ENCODE assay signal across 9 mouse cellular contexts in genomic region chr16:5884746-5885689, GRCm38 (mm10). TPM values are rescaled to one million over a fixed set of nuclear protein-coding genes. Genes with fewer than 3 reads are reported as not detected.
A peak's percentile ranks its signal among the peaks of the same experiment; 100 is the strongest.
DNase-seq lines count a peak whose midpoint lies in the region; ATAC-seq lines count a peak whose summit lies in the region.
"Had no signal": no experiment of that assay in that cellular context is flagged by ENCODE, and none has a peak within 500 bp of the region (broad histone marks: within the 10 kb centered on the region; RNA-seq: fewer than 3 reads in every experiment).

TSS of gene Rbfox1 (plus strand) at chr16:5885355.

- WGBS in kidney, embryonic 14.5 days = 1% methylated on average over 68 of the region's 69 CpGs
- WGBS in hindbrain, embryonic 12.5 days = under 1% methylated on average over 69 of the region's 69 CpGs
- WGBS in limb, embryonic 11.5 days = under 1% methylated on average over 66 of the region's 69 CpGs

- H3K27me3 ChIP-seq in kidney, embryonic 14.5 days (ENCODE audit: control insufficient read depth, insufficient read depth, low read length) = peaks cover 37% of the 10 kb centered on the region
- peaks cover 40% of the 10 kb centered on the region for H3K27me3 ChIP-seq in hindbrain, embryonic 12.5 days
- H3K27me3 ChIP-seq in limb, embryonic 11.5 days (ENCODE audit: control insufficient read depth, insufficient read depth, low read length) = peaks cover 30% of the 10 kb centered on the region

- peak within 1 kb of the TSS; percentile 34 for H3K4me2 ChIP-seq in kidney, embryonic 14.5 days (replicated peaks; ENCODE audit: low read depth, low read length)
- peak within 1 kb of the TSS; percentile 84 for H3K4me2 ChIP-seq in hindbrain, embryonic 12.5 days (replicated peaks)
- H3K4me2 ChIP-seq in limb, embryonic 11.5 days (ENCODE audit: low read depth, severe bottlenecking) = peak within 1 kb of the TSS; percentile 33

- peak within 1 kb of the TSS; percentile 22 for H3K4me3 ChIP-seq in kidney, embryonic 14.5 days (ENCODE audit: low read length)
- H3K4me3 ChIP-seq in hindbrain, embryonic 12.5 days = peak within 1 kb of the TSS; percentile 49
- H3K4me3 ChIP-seq in limb, embryonic 11.5 days (ENCODE audit: low read depth, low read length) = no peak within 1 kb of the TSS; the same call in 1 of the 2 replicates
- H3K4me3 ChIP-seq: erythroblast, embryonic 14.5 days had no signal

- DNase-seq in kidney, adult 8-10 months = no peak
- peak; percentile 80 to 83 for DNase-seq in cerebellum, postnatal 10 days
- peak; percentile 43 to 49 for DNase-seq in frontal cortex, postnatal 25 days (ENCODE audit: low spot score in 2 of 2)
- DNase-seq in limb, embryonic 11.5 days (ENCODE audit: low spot score) = peak; percentile 23
- peak; percentile 74 for DNase-seq in right cerebral cortex, postnatal 4 days
- no peak for DNase-seq in urinary bladder, postnatal 10 days (ENCODE audit: low spot score)

- no peaks in the 10 kb centered on the region for H3K36me3 ChIP-seq in kidney, embryonic 14.5 days (ENCODE audit: control insufficient read depth, insufficient read depth, low read length)
- no peaks in the 10 kb centered on the region for H3K36me3 ChIP-seq in hindbrain, embryonic 12.5 days
- no peaks in the 10 kb centered on the region for H3K36me3 ChIP-seq in limb, embryonic 11.5 days (ENCODE audit: control insufficient read depth, insufficient read depth, low read length)

- no peak within 1 kb of the TSS for H3K27ac ChIP-seq in kidney, embryonic 14.5 days (ENCODE audit: low read depth, low read length)
- H3K27ac ChIP-seq in hindbrain, embryonic 12.5 days = no peak within 1 kb of the TSS
- no peak within 1 kb of the TSS for H3K27ac ChIP-seq in limb, embryonic 11.5 days (replicated peaks; ENCODE audit: low read depth, low read length)

- H3K9me3 ChIP-seq in kidney, embryonic 14.5 days (ENCODE audit: control insufficient read depth, low read length) = no peaks in the 10 kb centered on the region
- H3K9me3 ChIP-seq in hindbrain, embryonic 12.5 days (replicated peaks) = no peaks in the 10 kb centered on the region
- no peaks in the 10 kb centered on the region for H3K9me3 ChIP-seq in limb, embryonic 11.5 days (ENCODE audit: control insufficient read depth, low read length)

- H3K9ac ChIP-seq in kidney, embryonic 14.5 days (ENCODE audit: low read depth, low read length) = no peak within 1 kb of the TSS
- peak within 1 kb of the TSS; percentile 58 for H3K9ac ChIP-seq in hindbrain, embryonic 12.5 days
- H3K9ac ChIP-seq in limb, embryonic 11.5 days (ENCODE audit: low read length) = no peak within 1 kb of the TSS

- ATAC-seq in kidney, embryonic 14.5 days (ENCODE audit: low FRiP score, low TSS enrichment) = no peak
- ATAC-seq in hindbrain, embryonic 12.5 days (ENCODE audit: low FRiP score) = peak; percentile 57
- ATAC-seq in limb, embryonic 11.5 days (ENCODE audit: insufficient number of reproducible peaks, low FRiP score, low TSS enrichment, low read depth) = no peak

- no peaks in the 10 kb centered on the region for H3K4me1 ChIP-seq in kidney, embryonic 14.5 days (ENCODE audit: control insufficient read depth, insufficient read depth, low read length)
- H3K4me1 ChIP-seq in hindbrain, embryonic 12.5 days = peaks cover 10% of the 10 kb centered on the region; the same call in 1 of the 2 replicates
- no peaks in the 10 kb centered on the region for H3K4me1 ChIP-seq in limb, embryonic 11.5 days (ENCODE audit: control insufficient read depth, insufficient read depth, low read length)

RNA-seq across cellular contexts. Expression of gene Rbfox1, which starts in this region (rescaled TPM):
- 6.7 and 7.5 TPM in 2 replicates for polyA plus RNA-seq in kidney, embryonic 14.5 days (2014; fragmentation: Nextera tagmentation; extraction: Ambion mirVana)
- 50.1 and 58.9 TPM in 2 replicates for polyA plus RNA-seq in hindbrain, embryonic 12.5 days (2016; fragmentation: Nextera tagmentation; extraction: Ambion mirVana)
- polyA plus RNA-seq in limb, embryonic 11.5 days (2014; fragmentation: Nextera tagmentation; extraction: Ambion mirVana) = 0.81 and 1.1 TPM in 2 replicates
- polyA plus RNA-seq: erythroblast, embryonic 14.5 days had no signal

Comparison
In these comparisons a context has a peak if more than half of its experiments do, and no peak if none do; other contexts are left out.
1. H3K4me2 ChIP-seq: peak in every context shown above with its lines; median percentile 84 in hindbrain, embryonic 12.5 days; 34 in kidney, embryonic 14.5 days; 33 in limb, embryonic 11.5 days.
2. DNase-seq: peak in cerebellum, postnatal 10 days (2 of 2), frontal cortex, postnatal 25 days (2 of 2), limb, embryonic 11.5 days (single experiment) and right cerebral cortex, postnatal 4 days (single experiment); none in kidney, adult 8-10 months (0 of 2) and urinary bladder, postnatal 10 days (single experiment).